Mouse (Mus musculus): ENCODE results near the gene Mab21l1.

The Mab21l1 gene

GRCm38 (mm10) chr3:55782771-55783170 is 461 bp downstream of the Mab21l1 start:
- Histone ChIP-seq H3K4me1 (replicated peaks; ENCODE audit: low read depth, low read length) (peaks cover 39% of the 10 kb centered on the region), H3K36me3 (ENCODE audit: insufficient read depth, low read length) (no peaks in the 10 kb centered on the region), H3K4me3 (replicated peaks; ENCODE audit: low read length) (peak overlapping the region; percentile 51), H3K9me3 (ENCODE audit: low read length) (no peaks in the 10 kb centered on the region), H3K27me3 (ENCODE audit: insufficient read depth, low read length) (peaks cover 76% of the 10 kb centered on the region)
- no peak for TF ChIP-seq NANOG (IDR thresholded peaks at IDR 0.05; ENCODE audit: borderline replicate concordance, low read length)
- no peak for TF ChIP-seq CTCF (conservative IDR thresholded peaks at IDR 0.05; ENCODE audit: low read length)
- TF ChIP-seq POU5F1 (IDR thresholded peaks at IDR 0.05; ENCODE audit: borderline replicate concordance, low read length), result no peak

- Histone ChIP-seq H3K9me3 (ENCODE audit: low read length) (no peaks in the 10 kb centered on the region), H3K4me3 (replicated peaks; ENCODE audit: low read length) (peak overlapping the region; percentile 51), H3K4me1 (replicated peaks; ENCODE audit: low read depth, low read length) (peaks cover 39% of the 10 kb centered on the region), H3K36me3 (ENCODE audit: insufficient read depth, low read length) (no peaks in the 10 kb centered on the region), H3K27me3 (ENCODE audit: insufficient read depth, low read length) (peaks cover 71% of the 10 kb centered on the region)
- TF ChIP-seq POU5F1 (IDR thresholded peaks at IDR 0.05; ENCODE audit: borderline replicate concordance, low read length) (no peak), CTCF (conservative IDR thresholded peaks at IDR 0.05; ENCODE audit: low read length) (no peak), NANOG (IDR thresholded peaks at IDR 0.05; ENCODE audit: borderline replicate concordance, low read length) (no peak)
These were observed 1.1 kb downstream of the Mab21l1 start for GRCm38 (mm10) chr3:55783171-55784081.

GRCm38 (mm10) chr3:55784101-55784500 is 1.8 kb downstream of the Mab21l1 start:
- H3K4me3 ChIP-seq (replicated peaks; ENCODE audit: low read length), result no peak overlapping the region
- TF ChIP-seq POU5F1 (IDR thresholded peaks at IDR 0.05; ENCODE audit: borderline replicate concordance, low read length), result no peak
- TF ChIP-seq CTCF (conservative IDR thresholded peaks at IDR 0.05; ENCODE audit: low read length), result no peak
- TF ChIP-seq NANOG (IDR thresholded peaks at IDR 0.05; ENCODE audit: borderline replicate concordance, low read length), result no peak
- H3K9me3 ChIP-seq (ENCODE audit: low read length), result no peaks in the 10 kb centered on the region
- peaks cover 73% of the 10 kb centered on the region for H3K27me3 ChIP-seq (ENCODE audit: insufficient read depth, low read length)
- peaks cover 39% of the 10 kb centered on the region for H3K4me1 ChIP-seq (replicated peaks; ENCODE audit: low read depth, low read length)
- H3K36me3 ChIP-seq (ENCODE audit: insufficient read depth, low read length), result no peaks in the 10 kb centered on the region

- Histone ChIP-seq H3K9me3 (ENCODE audit: low read length) (no peaks in the 10 kb centered on the region), H3K4me3 (replicated peaks; ENCODE audit: low read length) (no peak overlapping the region), H3K4me1 (replicated peaks; ENCODE audit: low read depth, low read length) (peaks cover 33% of the 10 kb centered on the region), H3K27me3 (ENCODE audit: insufficient read depth, low read length) (peaks cover 71% of the 10 kb centered on the region), H3K36me3 (ENCODE audit: insufficient read depth, low read length) (no peaks in the 10 kb centered on the region)
- TF ChIP-seq CTCF (conservative IDR thresholded peaks at IDR 0.05; ENCODE audit: low read length) (no peak), POU5F1 (IDR thresholded peaks at IDR 0.05; ENCODE audit: borderline replicate concordance, low read length) (no peak), NANOG (IDR thresholded peaks at IDR 0.05; ENCODE audit: borderline replicate concordance, low read length) (no peak)
These were observed 3.1 kb downstream of the Mab21l1 start for GRCm38 (mm10) chr3:55785266-55785980.

- Histone ChIP-seq H3K27me3 (ENCODE audit: insufficient read depth, low read length) (peaks cover 64% of the 10 kb centered on the region), H3K36me3 (ENCODE audit: insufficient read depth, low read length) (no peaks in the 10 kb centered on the region), H3K9me3 (ENCODE audit: low read length) (no peaks in the 10 kb centered on the region), H3K4me3 (replicated peaks; ENCODE audit: low read length) (no peak overlapping the region), H3K4me1 (replicated peaks; ENCODE audit: low read depth, low read length) (peaks cover 27% of the 10 kb centered on the region)
- TF ChIP-seq CTCF (conservative IDR thresholded peaks at IDR 0.05; ENCODE audit: low read length) (no peak), POU5F1 (IDR thresholded peaks at IDR 0.05; ENCODE audit: borderline replicate concordance, low read length) (no peak), NANOG (IDR thresholded peaks at IDR 0.05; ENCODE audit: borderline replicate concordance, low read length) (no peak)
These were observed 3.8 kb downstream of the Mab21l1 start for GRCm38 (mm10) chr3:55785981-55786725.

GRCm38 (mm10) chr3:55786835-55787486 is 4.7 kb downstream of the Mab21l1 start:
- Histone ChIP-seq H3K9me3 (ENCODE audit: low read length) (no peaks in the 10 kb centered on the region), H3K4me1 (replicated peaks; ENCODE audit: low read depth, low read length) (peaks cover 27% of the 10 kb centered on the region), H3K4me3 (replicated peaks; ENCODE audit: low read length) (peak overlapping the region; percentile 77), H3K27me3 (ENCODE audit: insufficient read depth, low read length) (peaks cover 56% of the 10 kb centered on the region), H3K36me3 (ENCODE audit: insufficient read depth, low read length) (no peaks in the 10 kb centered on the region)
- no peak for TF ChIP-seq NANOG (IDR thresholded peaks at IDR 0.05; ENCODE audit: borderline replicate concordance, low read length)
- TF ChIP-seq POU5F1 (IDR thresholded peaks at IDR 0.05; ENCODE audit: borderline replicate concordance, low read length), result no peak

GRCm38 (mm10) chr3:55787487-55788213 is 5.3 kb downstream of the Mab21l1 start:
- Histone ChIP-seq H3K27me3 (ENCODE audit: insufficient read depth, low read length) (peaks cover 49% of the 10 kb centered on the region), H3K4me3 (replicated peaks; ENCODE audit: low read length) (peak overlapping the region; percentile 77), H3K4me1 (replicated peaks; ENCODE audit: low read depth, low read length) (peaks cover 20% of the 10 kb centered on the region), H3K9me3 (ENCODE audit: low read length) (no peaks in the 10 kb centered on the region), H3K36me3 (ENCODE audit: insufficient read depth, low read length) (no peaks in the 10 kb centered on the region)
- no peak for TF ChIP-seq NANOG (IDR thresholded peaks at IDR 0.05; ENCODE audit: borderline replicate concordance, low read length)
- no peak for TF ChIP-seq POU5F1 (IDR thresholded peaks at IDR 0.05; ENCODE audit: borderline replicate concordance, low read length)
- TF ChIP-seq CTCF (conservative IDR thresholded peaks at IDR 0.05; ENCODE audit: low read length), result no peak

All from E14TG2a.4 (cell line).